Mouse (Mus musculus): Measurements from ENCODE around the gene Hectd3. TPM values are rescaled to one million over a fixed set of nuclear protein-coding genes. Genes with fewer than 3 reads are reported as not detected.

Hectd3 gene
- total and polyA plus RNA-seq, 3 experiments = 12.5 to 25.8 (median 19.2) TPM

DNA sequence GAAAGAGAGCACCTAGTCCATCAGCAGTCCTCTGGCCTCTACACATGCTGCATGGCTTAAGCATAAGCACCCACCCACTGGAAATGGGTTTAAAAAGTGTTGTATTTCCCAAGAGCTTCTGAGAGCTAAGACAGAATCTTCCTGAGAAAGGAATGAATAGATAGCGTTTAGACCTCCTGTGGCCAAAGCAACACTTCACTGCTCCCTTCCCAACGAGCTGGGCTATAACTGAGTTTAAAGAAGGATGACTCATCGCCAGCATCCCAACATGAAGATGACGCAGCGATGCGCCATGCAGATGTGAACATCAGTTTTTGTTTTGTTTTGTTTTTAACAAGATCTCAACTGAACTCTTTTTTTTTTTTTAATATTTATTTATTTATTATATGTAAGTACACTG is 18.5 kb downstream of the Hectd3 start:
- ATAC-seq (ENCODE audit: extremely low read depth, insufficient number of reproducible peaks, low FRiP score, poor library complexity, severe bottlenecking) = no peak
- H3K27me3 ChIP-seq (ENCODE audit: insufficient read depth, low read length) = peaks cover 6% of the 10 kb centered on the region; the same call in 1 of the 2 replicates
- H3K4me3 ChIP-seq (ENCODE audit: low read depth, low read length) = no peak overlapping the region
- no peaks in the 10 kb centered on the region for H3K36me3 ChIP-seq (replicated peaks)
- no peak for DNase-seq (ENCODE audit: low spot score)
- H3K4me1 ChIP-seq (ENCODE audit: insufficient read depth, low read depth, low read length) = peaks cover 9% of the 10 kb centered on the region; the same call in 1 of the 2 replicates
- no peaks in the 10 kb centered on the region for H3K9me3 ChIP-seq (replicated peaks)
- TF ChIP-seq GATA1 (IDR thresholded peaks at IDR 0.05; ENCODE audit: borderline replicate concordance, low read length) (no peak), TAL1 (conservative IDR thresholded peaks at IDR 0.05; ENCODE audit: low read depth, low read length) (no peak), CTCF (IDR thresholded peaks at IDR 0.05; ENCODE audit: low read depth, low read length) (no peak), POLR2AphosphoS5 (IDR thresholded peaks at IDR 0.05; ENCODE audit: insufficient replicate concordance, low read depth, low read length) (no peak), GATA2 (IDR thresholded peaks at IDR 0.05; ENCODE audit: borderline replicate concordance, low read depth, low read length) (no peak)

DNA sequence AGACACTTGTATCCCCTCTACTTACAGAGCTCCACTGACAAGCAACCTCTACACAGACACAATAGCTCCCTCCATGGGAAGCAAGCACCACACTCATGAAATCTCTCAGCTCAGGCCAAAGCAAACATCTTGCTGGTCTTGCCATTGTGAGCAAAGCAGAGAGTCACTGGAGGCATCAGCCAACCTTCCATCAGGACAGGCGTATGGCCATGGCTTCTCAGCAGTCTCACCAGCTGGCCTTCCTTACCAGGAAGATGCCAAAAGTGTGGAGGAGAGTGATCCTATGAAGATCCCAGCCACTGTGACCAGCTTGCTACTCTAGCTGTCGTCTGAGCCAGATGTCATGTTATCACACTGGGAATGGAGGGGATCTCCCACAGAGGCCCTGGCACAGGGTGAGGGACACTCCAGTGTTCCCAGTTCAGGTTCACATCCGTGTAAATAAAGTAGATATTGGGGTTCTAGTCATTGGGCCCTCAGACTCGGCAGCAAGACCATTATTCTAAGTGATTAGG is 19.8 kb downstream of the Hectd3 start:
- H3K27me3 ChIP-seq (ENCODE audit: insufficient read depth, low read length) = 0 out of 2 replicates have a peak, but pooled peaks cover 3% of the 10 kb centered on the region
- no peaks in the 10 kb centered on the region for H3K36me3 ChIP-seq (replicated peaks)
- peaks cover 14% of the 10 kb centered on the region; the same call in 1 of the 2 replicates for H3K4me1 ChIP-seq (ENCODE audit: insufficient read depth, low read depth, low read length)
- no peak overlapping the region for H3K4me3 ChIP-seq (ENCODE audit: low read depth, low read length)
- no peaks in the 10 kb centered on the region for H3K9me3 ChIP-seq (replicated peaks)
- no peak for DNase-seq (ENCODE audit: low spot score)
- TF ChIP-seq CTCF (IDR thresholded peaks at IDR 0.05; ENCODE audit: low read depth, low read length) = no peak
- no peak for TF ChIP-seq GATA1 (IDR thresholded peaks at IDR 0.05; ENCODE audit: borderline replicate concordance, low read length)
- no peak for TF ChIP-seq TAL1 (conservative IDR thresholded peaks at IDR 0.05; ENCODE audit: low read depth, low read length)
- TF ChIP-seq GATA2 (IDR thresholded peaks at IDR 0.05; ENCODE audit: borderline replicate concordance, low read depth, low read length) = no peak
- no peak for TF ChIP-seq POLR2AphosphoS5 (IDR thresholded peaks at IDR 0.05; ENCODE audit: insufficient replicate concordance, low read depth, low read length)
- ATAC-seq (ENCODE audit: extremely low read depth, insufficient number of reproducible peaks, low FRiP score, poor library complexity, severe bottlenecking) = no peak

DNA sequence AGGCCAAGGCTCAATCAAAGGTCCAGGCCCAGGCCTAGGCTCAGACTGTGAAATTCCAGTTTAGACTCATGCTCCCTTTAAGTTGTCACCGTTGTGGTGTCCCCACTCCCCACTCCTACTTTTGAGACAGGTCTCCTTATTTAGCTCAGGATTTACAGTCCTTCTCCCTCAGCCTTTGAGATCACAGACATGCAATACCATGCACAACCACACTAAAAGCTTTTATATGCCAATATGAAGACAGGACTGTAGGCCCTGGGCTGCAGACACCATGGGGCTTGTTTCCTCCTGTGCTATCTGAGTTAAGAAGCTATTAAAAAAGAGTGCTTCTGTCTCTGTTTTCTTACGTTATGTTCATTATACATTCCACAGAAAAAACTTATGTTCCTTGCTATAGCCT is 22.6 kb downstream of the Hectd3 start:
- peaks cover 15% of the 10 kb centered on the region for H3K36me3 ChIP-seq (replicated peaks)
- no peak overlapping the region for H3K4me3 ChIP-seq (ENCODE audit: low read depth, low read length)
- TF ChIP-seq GATA2 (IDR thresholded peaks at IDR 0.05; ENCODE audit: borderline replicate concordance, low read depth, low read length) (no peak), TAL1 (conservative IDR thresholded peaks at IDR 0.05; ENCODE audit: low read depth, low read length) (no peak), POLR2AphosphoS5 (IDR thresholded peaks at IDR 0.05; ENCODE audit: insufficient replicate concordance, low read depth, low read length) (no peak), CTCF (IDR thresholded peaks at IDR 0.05; ENCODE audit: low read depth, low read length) (no peak), GATA1 (IDR thresholded peaks at IDR 0.05; ENCODE audit: borderline replicate concordance, low read length) (no peak)
- peaks cover 41% of the 10 kb centered on the region for H3K4me1 ChIP-seq (ENCODE audit: insufficient read depth, low read depth, low read length)
- H3K9me3 ChIP-seq (replicated peaks) = no peaks in the 10 kb centered on the region
- DNase-seq (ENCODE audit: low spot score) = no peak
- ATAC-seq (ENCODE audit: extremely low read depth, insufficient number of reproducible peaks, low FRiP score, poor library complexity, severe bottlenecking) = no peak
- H3K27me3 ChIP-seq (ENCODE audit: insufficient read depth, low read length) = no peaks in the 10 kb centered on the region

DNA sequence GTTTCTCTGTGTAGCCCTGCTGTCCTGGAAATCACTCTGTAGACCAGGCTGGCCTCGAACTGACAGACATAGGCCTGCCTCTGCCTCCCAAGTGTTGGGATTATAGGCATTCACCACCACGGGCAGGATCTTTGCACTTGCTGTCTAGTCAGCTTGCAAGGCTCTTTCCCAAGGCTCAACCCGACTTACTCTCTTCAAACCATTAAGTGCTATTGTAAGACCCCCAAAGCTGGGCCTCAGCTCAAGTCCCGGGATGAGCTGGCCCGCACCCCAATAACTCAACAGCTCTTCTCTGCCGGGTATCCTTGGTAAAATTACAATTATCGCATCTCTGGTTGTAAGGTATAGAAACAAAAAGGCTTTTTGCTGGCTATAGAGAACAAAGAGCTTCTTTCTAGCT is 23.2 kb downstream of the Hectd3 start:
- peaks cover 44% of the 10 kb centered on the region for H3K4me1 ChIP-seq (ENCODE audit: insufficient read depth, low read depth, low read length)
- no peaks in the 10 kb centered on the region for H3K9me3 ChIP-seq (replicated peaks)
- ATAC-seq (ENCODE audit: extremely low read depth, insufficient number of reproducible peaks, low FRiP score, poor library complexity, severe bottlenecking) = no peak
- peaks cover 21% of the 10 kb centered on the region for H3K36me3 ChIP-seq (replicated peaks)
- no peaks in the 10 kb centered on the region for H3K27me3 ChIP-seq (ENCODE audit: insufficient read depth, low read length)
- no peak for TF ChIP-seq GATA1 (IDR thresholded peaks at IDR 0.05; ENCODE audit: borderline replicate concordance, low read length)
- no peak for TF ChIP-seq POLR2AphosphoS5 (IDR thresholded peaks at IDR 0.05; ENCODE audit: insufficient replicate concordance, low read depth, low read length)
- no peak for TF ChIP-seq TAL1 (conservative IDR thresholded peaks at IDR 0.05; ENCODE audit: low read depth, low read length)
- no peak for TF ChIP-seq GATA2 (IDR thresholded peaks at IDR 0.05; ENCODE audit: borderline replicate concordance, low read depth, low read length)
- TF ChIP-seq CTCF (IDR thresholded peaks at IDR 0.05; ENCODE audit: low read depth, low read length) = no peak
- H3K4me3 ChIP-seq (ENCODE audit: low read depth, low read length) = no peak overlapping the region
- no peak for DNase-seq (ENCODE audit: low spot score)

DNA sequence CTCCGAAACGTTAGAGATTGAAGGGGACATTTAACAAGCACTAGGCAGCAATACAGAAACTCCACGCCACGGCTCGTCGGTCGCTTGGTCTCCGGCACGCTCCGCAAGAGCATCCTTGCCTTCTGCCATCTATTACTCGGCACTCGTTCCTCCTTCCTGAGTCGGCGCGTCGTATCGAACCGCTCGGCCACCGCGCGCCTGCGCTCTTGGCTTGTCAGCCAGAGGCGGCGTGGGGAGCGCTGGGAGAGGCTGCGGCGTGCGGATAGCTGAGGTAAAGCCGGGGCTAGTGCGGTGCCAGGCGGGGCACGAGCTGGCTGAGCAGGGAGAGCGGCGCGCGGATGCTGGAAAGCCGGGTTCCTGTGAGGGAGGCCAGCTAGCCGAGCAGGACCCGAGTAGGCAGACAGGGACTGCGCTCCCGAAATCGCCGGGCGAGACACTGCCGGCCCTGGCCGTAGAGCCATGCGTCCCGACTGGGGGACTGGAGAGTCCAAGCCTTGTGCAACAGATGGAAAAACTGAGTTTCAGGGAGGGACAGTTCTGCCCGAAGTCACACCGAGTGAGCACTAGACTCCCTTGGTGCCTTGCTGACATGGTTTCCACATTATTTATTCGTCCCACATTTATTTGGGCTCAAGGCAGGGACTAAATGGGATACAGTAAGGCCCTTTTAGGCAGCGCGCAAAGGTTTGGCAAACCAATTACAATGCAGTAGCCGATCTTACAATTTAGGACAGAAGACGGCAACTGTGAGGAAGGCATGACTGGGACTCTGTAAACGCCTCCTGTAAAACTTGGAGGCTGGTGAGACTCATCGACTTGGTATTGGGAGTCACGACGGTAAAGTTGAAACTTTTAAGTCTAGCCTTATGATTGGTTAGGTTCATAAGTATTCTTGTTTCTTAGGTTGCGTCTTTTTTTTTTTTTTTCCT is 24.4 kb downstream of the Hectd3 start, which contains the start of gene Eif2b3:
TSS of gene Eif2b3 (plus strand) at position 197 of the 929 bp plus-strand sequence.
- TF ChIP-seq GATA1 (IDR thresholded peaks at IDR 0.05; ENCODE audit: borderline replicate concordance, low read length) (no peak), TAL1 (conservative IDR thresholded peaks at IDR 0.05; ENCODE audit: low read depth, low read length) (no peak), GATA2 (IDR thresholded peaks at IDR 0.05; ENCODE audit: borderline replicate concordance, low read depth, low read length) (no peak), CTCF (IDR thresholded peaks at IDR 0.05; ENCODE audit: low read depth, low read length) (no peak), POLR2AphosphoS5 (IDR thresholded peaks at IDR 0.05; ENCODE audit: insufficient replicate concordance, low read depth, low read length) (no peak)
- peak; percentile 72 for ATAC-seq (ENCODE audit: extremely low read depth, insufficient number of reproducible peaks, low FRiP score, poor library complexity, severe bottlenecking)
- H3K4me1 ChIP-seq (ENCODE audit: insufficient read depth, low read depth, low read length) = peaks cover 45% of the 10 kb centered on the region

DNA sequence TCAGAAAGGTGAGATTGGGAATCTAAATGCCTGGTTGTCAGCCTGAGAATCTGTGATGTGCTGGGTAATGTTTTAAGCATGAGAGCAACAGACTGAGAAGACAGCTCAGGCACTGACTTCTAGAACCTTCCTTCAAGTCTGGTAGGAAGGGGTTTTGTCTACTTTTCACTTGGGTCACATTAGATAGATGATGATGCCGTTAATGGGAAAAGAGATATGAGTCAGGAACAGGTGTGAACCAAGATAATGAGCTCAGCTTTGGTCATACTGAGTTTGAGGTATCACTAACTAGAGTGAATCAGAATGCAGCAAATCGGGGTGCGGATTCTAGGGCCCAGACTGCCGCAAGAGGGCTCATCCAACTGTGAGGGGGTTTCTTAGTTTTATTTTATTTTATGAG is 28.4 kb downstream of the Hectd3 start:
- DNase-seq (ENCODE audit: low spot score) = no peak
- no peaks in the 10 kb centered on the region for H3K9me3 ChIP-seq (replicated peaks)
- TF ChIP-seq TAL1 (conservative IDR thresholded peaks at IDR 0.05; ENCODE audit: low read depth, low read length) = peak; percentile 28; the same call in 1 of the 2 replicates
- TF ChIP-seq CTCF (IDR thresholded peaks at IDR 0.05; ENCODE audit: low read depth, low read length) = no peak
- TF ChIP-seq GATA1 (IDR thresholded peaks at IDR 0.05; ENCODE audit: borderline replicate concordance, low read length) = no peak
- no peak for TF ChIP-seq GATA2 (IDR thresholded peaks at IDR 0.05; ENCODE audit: borderline replicate concordance, low read depth, low read length)
- TF ChIP-seq POLR2AphosphoS5 (IDR thresholded peaks at IDR 0.05; ENCODE audit: insufficient replicate concordance, low read depth, low read length) = no peak
- peaks cover 42% of the 10 kb centered on the region for H3K4me1 ChIP-seq (ENCODE audit: insufficient read depth, low read depth, low read length)
- H3K36me3 ChIP-seq (replicated peaks) = peaks cover 63% of the 10 kb centered on the region
- H3K27me3 ChIP-seq (ENCODE audit: insufficient read depth, low read length) = no peaks in the 10 kb centered on the region
- no peak overlapping the region for H3K4me3 ChIP-seq (ENCODE audit: low read depth, low read length)
- no peak for ATAC-seq (ENCODE audit: extremely low read depth, insufficient number of reproducible peaks, low FRiP score, poor library complexity, severe bottlenecking)

More for the DNA sequence above, 24.4 kb downstream of the Hectd3 start, which contains the start of gene Eif2b3:
- Histone ChIP-seq H3K27me3 (ENCODE audit: insufficient read depth, low read length) (no peaks in the 10 kb centered on the region), H3K36me3 (replicated peaks) (peaks cover 32% of the 10 kb centered on the region), H3K4me3 (ENCODE audit: low read depth, low read length) (peak within 1 kb of the TSS; percentile 100), H3K9me3 (replicated peaks) (no peaks in the 10 kb centered on the region)
- DNase-seq (ENCODE audit: low spot score) = peak; percentile 79

Measured in G1E (cell line).